Mouse (Mus musculus): Measurements from ENCODE around the gene Banf1.
"Not testable (repeated sequence)": the region's sequence is repeated elsewhere in the genome, so short reads cannot be mapped to it uniquely, and the experiment has no call there.

Gene Banf1

DNA sequence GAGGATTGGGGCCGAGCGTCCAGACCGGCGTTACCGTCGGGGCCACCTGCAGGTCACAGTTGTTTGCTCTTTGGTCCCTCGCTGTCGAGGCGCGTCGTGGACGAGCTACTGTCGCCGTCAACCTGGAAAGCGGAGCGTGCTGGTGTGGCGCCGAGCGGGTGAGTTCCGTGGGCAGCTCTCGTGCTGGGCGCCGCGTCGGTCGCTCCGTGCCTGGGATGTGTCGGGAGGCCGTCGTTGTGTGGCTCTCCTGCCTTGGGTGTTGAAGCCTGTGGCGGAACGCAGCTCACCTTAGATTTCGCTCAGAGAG is at the start of gene Banf1:
Banf1 (minus strand) TSS at position 116 of the 307 bp plus-strand sequence.
- DNase-seq (ENCODE audit: low spot score): no peak

DNA sequence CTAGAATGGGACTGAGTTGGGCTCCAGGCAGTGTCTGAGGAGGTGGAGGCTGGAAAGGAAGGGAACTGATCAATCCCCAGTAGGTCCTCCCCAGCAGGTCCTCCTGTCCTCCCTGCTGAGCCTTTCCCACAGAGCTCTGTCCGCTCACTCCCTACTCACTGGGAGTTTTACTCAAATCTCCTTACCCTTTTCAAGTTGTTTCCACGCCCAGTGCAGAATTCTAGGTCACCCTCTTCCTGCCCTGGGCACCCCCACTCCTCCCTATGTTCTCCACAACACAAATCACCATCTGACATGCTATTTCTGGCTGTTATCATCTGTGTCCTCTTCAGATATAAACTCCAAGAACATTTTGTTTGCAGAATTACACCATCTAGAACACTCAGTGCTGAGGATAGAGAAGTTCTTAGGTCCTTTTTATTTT is 47.6 kb upstream of the Banf1 start:
- no peak for DNase-seq (ENCODE audit: low spot score)

DNA sequence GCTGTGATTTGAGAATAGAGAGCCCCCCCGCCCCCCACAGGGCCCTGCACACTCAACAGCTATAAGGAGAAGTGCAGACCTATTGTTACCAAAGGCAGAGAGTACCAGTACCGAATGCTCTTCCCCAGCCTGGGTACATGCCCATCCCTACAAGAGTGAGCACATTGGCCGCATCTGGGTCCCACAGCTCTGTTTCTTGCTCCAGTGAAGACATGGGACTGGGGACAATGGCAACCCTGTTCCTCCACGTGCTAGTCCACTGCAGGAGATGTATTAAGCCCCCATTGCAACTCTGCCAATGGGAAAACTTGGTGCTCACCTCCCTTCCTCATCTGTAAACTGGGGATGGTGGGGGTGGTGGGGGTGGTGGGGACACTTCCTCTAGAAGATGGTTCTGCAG is 46.9 kb upstream of the Banf1 start:
- DNase-seq (ENCODE audit: low spot score): no peak

DNA sequence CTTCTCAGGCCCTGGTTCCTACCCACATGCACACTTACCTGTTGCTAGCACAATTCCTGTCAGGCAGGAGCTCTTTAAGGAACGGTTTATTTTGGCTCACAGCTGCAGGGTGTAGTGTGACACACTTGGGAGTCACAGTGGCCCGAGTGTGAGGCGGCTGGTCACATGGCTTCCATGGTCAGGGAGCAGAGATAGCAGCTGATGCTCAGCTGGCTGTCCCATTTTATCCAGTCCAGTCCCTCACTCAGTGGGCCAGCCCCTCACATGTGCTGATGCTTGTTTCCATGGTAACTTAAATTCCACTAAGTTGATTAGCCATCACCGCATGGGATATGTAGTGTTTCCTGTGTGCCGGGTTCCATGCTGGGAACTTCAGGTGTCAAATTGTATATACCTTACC is 45.0 kb upstream of the Banf1 start:
- DNase-seq (ENCODE audit: low spot score): no peak

DNA sequence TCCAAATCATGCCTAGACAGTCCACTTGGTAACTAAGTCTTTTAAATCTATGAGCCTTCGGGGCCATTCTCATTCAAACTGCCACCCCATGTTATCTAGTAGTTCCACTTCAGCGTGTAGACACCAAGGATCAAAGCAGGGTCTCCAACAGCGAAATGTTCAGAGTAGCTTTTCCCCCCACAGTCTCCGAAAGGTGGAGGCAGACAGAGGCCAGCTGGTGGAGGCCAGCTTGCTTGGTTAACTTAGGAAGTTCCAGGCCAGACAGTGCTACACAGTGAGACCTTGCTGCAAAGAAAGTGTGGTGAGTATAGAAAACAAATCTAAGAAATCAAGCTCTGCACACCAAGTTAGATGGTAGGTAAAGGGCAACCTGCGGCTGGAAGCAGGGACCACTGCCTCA is 43.7 kb upstream of the Banf1 start:
- no peak for DNase-seq (ENCODE audit: low spot score)

DNA sequence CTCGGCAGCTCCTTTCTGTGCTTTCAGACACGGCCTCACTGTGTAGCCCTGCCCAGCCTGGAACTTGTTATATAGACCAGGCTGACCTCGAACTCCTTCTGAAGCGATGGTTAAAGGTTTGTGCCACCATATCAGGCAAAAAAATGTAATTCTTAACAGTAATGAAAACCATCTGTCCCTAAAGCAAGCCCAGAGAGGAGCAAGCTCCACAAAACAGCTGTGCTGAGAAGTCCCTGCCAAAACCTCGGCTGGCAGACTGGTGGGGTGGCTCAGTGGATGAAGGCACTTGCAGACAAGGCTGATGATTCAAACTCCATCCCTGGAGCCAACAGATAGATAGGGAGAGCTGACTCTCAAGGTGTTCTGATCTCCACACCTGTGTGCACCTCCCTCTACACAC is 42.1 kb upstream of the Banf1 start:
- DNase-seq (ENCODE audit: low spot score): no peak

DNA sequence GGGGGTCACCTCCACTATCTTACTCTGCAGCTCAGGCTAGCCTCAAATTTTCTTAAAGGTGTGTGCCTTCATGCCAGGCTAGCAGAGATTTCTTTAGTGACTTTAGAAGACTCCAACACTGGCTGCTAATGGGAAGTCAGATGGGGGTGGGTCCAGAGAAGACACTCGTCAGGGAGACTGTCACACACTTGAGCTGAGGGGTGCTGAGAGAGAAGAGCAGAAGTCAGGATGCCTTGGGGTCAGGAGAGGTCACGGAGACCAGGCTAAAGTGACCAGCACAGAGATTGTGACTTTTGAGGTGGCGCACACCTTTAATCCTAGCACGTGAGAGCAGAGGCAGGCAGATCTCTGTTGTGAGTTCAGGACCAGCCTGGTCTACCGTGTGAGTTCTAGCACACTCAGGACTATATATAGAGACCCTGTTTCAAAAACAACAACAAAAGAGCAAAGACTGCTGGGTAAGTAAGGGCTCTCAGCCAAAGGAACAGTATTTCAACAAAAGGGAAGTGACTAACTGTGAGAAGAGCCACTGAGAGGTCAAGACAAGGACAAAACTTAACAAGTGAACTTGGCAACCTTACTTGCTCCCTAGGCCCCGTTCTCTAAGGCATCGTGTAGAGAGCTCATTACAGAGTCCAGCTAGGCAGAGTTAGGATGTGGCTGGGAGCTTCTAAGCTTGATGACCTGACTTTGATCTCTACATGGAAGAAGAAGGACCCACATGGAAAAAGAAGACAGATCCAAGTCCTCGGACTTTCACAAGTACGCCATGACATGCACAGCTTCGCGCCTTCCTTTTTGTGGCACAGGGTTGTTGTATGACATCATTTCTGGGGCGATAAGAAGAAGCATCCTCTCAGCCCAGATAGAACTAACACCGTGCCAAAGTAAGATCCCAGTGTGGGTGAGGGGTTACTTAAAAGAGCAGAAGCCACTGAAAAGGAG is 41.4 kb upstream of the Banf1 start:
- DNase-seq (ENCODE audit: low spot score): no peak

DNA sequence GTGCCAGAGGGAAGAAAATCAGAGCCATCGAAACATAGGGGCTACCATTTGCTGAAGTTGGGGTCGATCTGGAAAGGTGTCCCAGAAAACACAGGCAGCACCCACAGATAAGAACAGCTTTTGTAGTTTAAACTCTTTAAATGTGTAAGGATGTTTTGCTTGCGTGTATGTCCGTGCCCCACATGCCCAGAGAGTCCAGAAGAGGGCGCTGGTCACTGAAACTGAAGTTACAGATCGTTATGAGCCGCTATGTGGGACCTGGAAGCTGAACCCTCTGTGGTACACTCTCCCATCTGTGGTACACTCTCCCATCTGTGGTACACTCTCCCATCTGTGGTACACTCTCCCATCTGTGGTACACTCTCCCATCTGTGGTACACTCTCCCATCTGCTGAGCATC is 40.2 kb upstream of the Banf1 start:
- DNase-seq (ENCODE audit: low spot score): no peak

DNA sequence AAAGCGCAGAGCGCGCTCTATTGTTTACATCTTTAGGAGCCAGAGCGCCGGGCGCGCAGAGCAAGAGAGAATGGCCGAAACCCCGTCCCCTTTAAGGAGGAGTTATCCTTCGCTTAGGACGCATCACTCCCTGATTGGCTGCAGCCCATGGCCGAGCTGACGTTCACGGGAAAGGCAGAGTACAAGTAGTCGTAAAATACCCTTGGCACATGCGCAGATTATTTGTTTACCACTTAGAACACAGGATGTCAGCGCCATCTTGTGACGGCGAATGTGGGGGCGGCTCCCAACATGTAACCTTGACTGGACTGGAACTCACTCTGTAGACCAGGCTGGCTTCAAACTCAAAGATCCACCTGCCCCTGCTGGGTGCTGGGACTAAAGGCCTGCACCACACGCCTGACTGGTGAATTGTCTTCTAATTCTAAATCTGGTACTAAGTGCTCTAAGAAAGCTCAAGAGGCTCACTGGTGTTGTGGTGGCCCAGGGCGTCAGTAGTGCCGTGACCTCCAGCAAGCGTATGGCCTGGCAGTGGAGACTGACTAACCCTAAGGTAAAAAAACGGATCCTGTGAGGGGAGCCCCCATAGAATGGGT is 39.7 kb upstream of the Banf1 start:
- DNase-seq (ENCODE audit: low spot score): not testable (repeated sequence)

DNA sequence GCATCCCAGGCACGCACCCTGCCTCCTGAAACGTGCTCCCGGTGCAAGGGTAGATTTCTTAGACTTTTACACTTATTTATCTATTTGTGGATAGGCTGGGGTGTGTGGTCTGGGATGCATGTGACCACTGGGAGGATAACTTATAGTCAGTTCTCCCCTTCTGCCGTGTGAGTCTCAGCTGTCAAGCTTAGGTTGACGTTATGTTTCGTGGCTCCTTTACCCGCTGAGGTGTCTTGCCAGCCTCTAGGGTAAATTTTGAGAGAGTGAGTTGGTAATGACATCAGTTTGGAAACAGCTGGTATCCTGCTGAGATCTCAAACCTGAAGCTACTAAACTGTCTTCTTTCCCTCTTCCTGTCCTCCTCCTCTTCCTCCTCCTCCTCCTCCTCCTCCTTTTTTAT is 39.0 kb upstream of the Banf1 start:
- DNase-seq (ENCODE audit: low spot score): no peak

DNA sequence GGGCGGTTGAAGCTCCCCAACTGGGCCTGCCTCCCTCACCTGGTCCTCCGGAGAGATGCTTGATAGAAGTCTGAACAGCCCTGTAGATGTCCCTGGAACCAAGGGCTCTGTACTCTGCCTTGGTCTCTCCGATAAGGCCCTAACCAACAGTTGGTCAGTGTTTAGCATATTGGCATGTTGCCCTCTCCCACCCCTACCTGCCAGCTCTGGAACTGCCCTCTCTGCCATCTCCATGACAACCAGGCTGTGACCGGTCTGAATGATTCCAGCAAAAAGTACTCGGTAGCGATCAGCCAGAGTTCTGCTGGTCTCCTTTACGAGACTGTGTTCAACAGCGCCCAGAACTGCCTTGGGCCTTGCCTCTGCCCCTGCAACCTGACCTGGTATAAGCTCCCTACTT is 35.3 kb upstream of the Banf1 start, which contains the start of gene Tsga10ip:
Tsga10ip (minus strand) TSS at position 234 of the 400 bp plus-strand sequence.
- DNase-seq (ENCODE audit: low spot score): no peak

DNA sequence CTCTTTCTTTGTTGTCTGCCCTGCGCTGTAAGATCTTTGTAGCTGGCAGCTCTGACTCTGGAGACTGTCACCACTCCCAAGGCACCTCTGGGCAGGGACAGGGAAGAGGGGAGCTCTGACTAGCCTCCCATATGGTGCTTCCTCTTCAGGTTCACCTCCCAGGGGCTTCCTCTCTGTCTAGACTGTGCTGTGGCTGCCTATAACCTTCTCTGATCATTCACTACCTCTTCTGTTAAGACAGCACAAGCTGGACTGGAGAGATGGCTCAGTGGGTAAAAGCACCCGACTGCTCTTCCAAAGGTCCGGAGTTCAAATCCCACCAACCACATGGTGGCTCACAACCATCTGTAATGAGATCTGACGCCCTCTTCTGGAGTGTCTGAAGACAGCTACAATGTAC is 34.1 kb upstream of the Banf1 start:
- not testable (repeated sequence) for DNase-seq (ENCODE audit: low spot score)

DNA sequence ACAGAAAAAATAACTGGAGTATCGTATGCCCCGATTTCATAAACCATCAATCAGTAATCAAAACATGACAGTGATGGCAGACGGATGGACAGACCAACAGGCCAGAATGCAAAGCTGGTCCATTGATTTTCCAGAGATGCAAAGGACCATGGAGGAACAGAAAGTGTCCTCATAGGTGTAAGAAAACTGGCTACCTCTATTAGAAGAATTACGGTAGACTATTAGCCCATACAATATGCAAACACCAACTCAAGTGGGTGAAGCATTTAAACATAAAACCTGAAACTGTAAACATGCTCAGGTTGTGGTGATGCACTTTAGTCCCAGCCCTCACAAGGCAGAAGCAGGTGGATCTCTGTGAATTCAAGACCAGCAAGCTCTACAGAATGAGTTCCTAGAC is 28.4 kb upstream of the Banf1 start:
- DNase-seq (ENCODE audit: low spot score): no peak

DNA sequence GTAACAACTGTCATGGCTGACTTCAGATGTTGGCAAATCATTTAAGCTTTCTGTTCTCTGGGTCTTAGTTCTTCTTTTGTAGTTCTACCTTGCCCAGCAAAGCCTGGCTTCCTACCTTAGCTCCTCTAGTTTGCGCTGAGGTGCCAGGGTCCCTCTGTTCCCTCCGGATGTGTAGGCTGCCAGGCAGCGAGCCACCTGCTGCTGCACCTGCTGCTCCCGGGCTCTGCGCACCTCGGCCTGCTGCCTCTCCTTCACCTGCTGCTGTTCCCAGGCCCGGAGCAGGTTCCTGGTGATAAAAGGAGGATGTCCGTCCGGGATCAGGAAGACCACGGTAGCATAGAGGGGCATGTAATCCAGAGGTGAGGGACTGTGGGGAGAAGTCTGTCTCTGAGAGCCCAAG is 27.2 kb upstream of the Banf1 start:
- DNase-seq (ENCODE audit: low spot score): no peak

DNA sequence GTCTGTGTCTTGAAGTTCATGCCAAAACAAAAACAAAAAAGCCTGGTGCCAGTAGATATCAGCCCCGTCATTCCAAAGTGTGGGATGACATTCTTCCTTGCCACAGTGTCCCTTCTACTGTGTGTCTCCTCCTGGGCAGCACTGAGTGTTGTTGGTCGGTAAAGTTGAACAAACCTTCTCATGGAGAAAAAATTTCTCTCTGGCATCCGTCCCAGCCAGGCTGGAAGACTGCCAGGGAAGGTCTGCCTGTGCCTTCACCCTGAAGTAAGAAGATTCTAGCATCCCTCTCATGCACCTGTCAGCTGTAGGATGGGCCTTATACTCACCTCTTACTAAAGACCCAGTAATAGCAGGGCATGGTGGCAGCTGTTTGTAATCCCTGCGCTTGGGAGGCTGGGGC is 25.9 kb upstream of the Banf1 start:
- DNase-seq (ENCODE audit: low spot score): peak; percentile 45

DNA sequence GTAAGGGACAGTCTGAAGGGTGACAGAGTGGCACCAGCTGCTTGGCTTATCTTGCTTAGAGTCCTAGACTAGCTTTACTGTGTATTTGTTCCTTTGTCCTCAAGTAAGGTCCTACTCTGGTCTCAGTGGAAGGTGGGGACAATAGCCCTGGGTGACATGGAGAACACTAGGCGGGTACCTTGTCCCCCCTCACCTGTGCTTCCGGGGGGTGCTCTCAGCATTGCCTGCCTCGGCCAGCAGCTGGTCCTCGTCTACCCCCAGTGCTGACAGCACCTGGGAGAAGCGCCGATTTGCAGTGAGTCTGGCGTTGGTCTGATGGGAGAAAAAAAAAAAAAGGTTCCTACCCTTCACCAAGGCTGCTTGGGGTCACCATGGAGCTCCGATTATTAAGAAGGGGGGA is 23.4 kb upstream of the Banf1 start:
- DNase-seq (ENCODE audit: low spot score): no peak

DNA sequence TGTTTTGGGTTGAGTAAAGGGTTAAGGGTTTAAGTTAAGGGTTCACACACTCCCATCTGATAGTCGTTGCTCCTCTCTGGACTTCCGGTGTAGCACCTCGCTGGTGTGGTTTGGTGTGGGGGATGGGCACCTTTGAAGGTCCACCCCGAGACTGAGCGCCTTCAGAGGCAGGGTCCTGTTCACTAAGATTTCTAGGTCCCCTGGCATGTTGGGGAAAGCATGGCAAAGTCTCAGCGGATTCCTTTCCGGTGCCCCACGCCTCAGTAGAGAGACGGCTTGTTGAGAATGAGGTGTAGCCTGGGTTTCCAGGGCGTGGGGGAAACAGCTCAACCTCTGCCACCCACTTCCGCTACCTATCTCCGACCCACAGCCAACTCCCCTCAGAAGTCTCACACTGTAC is 22.7 kb upstream of the Banf1 start:
- peak; percentile 46 for DNase-seq (ENCODE audit: low spot score)

DNA sequence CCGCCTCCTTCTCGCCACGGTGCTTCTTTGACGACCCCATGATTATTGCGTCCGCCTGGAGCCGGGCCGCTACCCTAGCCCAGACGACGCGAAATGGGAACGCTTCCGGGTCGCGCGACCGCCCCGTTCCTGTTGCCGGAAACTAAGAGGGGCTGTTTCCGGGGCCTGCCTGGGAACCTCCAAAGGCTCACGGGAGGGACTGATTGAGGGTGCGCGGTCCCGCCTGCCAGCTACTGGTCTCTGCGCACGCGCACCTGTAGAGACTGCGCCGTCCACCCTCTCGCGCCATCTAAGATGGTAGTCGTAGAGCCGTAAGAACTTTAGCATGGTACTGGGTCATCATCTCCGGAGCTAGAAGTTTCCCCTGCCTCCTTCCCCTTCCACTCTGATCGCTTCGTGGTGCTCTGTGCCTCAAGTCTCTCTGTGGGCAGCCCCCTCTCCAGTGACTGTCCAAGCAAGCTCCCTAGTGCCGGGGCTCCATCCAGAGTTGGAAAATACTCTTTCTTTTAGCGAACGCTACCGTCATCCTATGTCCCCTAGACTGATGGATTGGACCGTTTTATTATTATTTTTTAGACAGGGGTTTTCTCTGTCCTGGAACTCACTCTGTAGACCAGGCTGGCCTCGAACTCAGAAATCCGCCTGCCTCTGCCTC is 21.7 kb upstream of the Banf1 start, which contains the start of gene Sart1:
Sart1 (minus strand) TSS at position 116 of the 655 bp plus-strand sequence.
- DNase-seq (ENCODE audit: low spot score): peak; percentile 89

DNA sequence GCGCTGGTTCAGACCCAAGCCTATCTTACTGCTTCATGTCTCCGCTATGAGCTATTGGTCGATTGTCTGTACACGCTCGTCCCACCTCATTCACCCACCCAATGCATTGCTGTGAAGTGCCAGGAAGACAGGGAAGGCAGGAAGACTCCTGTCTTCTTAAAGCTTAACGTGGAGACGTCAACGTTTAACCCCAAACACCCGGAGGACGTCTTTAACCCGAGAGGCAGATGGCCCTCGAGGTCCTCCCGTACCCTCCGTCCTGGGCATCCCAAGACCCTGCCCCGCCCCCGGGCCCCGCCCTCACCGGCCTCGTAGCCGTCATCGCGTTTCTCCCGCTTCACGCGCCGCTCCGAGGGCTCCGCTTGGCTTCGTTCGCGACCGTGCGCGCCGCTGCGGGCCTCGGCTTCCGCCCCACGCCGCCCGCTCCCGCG is 21.1 kb upstream of the Banf1 start:
- DNase-seq (ENCODE audit: low spot score): no peak

DNA sequence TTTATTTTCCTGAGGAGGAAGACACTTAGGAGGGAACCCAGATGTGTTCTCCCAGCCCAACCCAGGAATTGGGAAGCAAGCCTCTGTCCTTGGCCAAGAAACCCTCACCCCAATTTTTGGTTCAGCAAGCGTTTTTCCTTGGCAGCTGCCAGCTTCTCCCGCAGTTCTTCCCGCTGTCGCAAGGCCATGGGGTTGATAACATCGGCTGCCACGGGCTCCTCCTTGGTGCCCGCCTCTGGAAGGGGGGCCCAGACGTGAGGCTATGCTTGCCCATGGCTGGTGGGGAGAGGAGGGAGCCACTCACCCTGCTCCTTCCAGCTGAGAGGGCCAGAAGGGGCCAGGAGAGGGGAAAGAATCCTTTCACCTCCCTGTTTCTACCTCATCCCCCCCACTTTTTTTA is 17.7 kb upstream of the Banf1 start:
- no peak for DNase-seq (ENCODE audit: low spot score)

DNA sequence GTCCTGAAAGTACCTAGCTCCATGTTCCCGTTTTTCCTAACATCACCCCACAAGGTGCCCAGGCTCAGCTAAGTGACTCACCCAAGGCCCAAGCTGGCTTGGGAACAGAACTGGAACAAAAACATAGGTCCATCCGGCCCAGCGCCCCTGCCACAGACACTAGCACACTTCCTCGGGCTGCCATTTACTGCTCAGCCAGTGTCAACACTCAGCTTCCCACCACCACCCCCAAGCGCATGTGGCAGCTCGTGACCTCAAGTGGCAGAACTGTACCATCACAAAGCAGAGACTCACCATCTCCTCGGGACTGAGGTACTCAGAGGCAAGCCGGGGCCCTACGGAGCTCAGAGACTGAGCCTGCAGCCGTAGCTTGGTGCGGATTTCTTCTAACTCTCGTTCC is 16.4 kb upstream of the Banf1 start:
- DNase-seq (ENCODE audit: low spot score): no peak

DNA sequence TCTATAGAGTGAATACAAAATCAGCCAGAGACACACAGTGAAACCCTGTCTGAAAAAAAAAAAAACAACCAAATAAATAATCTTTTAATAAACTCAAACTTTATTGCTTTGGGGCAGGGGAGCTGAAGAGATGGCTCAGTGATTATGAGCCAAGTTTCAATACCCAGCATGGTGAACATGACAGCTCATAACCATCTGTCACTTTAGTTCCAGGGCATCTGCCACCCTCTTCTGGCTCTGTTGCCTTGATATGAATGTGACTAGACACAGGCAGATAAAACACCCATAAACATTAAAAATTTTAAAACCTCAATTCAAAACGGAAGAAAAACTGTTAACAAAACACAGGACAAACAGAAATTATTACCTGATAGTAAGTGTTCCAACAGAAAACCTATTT is 10.5 kb upstream of the Banf1 start:
- no peak for DNase-seq (ENCODE audit: low spot score)

DNA sequence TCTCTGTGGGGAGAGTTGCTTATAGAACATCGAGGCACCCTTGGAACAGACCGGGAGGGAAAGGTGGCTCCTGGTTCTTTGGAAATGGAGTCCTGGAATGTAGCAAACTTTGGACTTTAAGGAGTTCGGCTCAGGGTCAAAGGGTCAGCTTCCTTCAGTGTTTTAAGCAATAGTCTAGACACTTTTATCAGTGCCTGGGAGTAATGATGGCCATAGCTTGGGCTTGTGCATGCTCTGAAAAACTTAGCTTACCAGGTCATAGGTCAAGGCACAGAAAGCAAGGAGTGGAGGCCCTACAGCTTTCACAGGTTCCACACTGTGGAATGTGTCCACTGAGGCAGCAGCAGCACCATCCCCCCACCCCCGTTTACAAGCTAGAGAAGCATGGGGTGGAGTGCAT is 7.8 kb upstream of the Banf1 start:
- DNase-seq (ENCODE audit: low spot score): no peak

Measured in urinary bladder, postnatal 25 days (tissue).